Mouse (Mus musculus) midbrain, postnatal 0 days (tissue): ENCODE data around the gene Nckap5. TPM values are rescaled to one million over a fixed set of nuclear protein-coding genes. Genes with fewer than 3 reads are reported as not detected.
"Not testable (repeated sequence)": the region's sequence is repeated elsewhere in the genome, so short reads cannot be mapped to it uniquely, and the experiment has no call there.

Experiments used
- ATAC-seq: fragments of 200-750 bp; cut with Nextera tagmentation; 2 replicates; pipeline ENCODE4 v1.8.0; 2017; ENCODE audit warnings: moderate number of reproducible peaks, mild to moderate bottlenecking, moderate TSS enrichment, moderate library complexity; ENCODE audit not compliant: low FRiP score
- DNase-seq: peaks from one replicate; pipeline ENCODE4 v3.0.0-alpha.2; 2015; ENCODE audit warnings: low spot score
- H3K27ac ChIP-seq: fragments of 300-500 bp; sonication (generic); 2 replicates; pipeline ENCODE4 v1.5.1; 2014; ENCODE audit warnings: low read depth, mild to moderate bottlenecking, low read length, mixed read lengths
- H3K27me3 ChIP-seq: fragments of 300-500 bp; sonication (generic); 2 replicates; pipeline ENCODE4 v1.6.1; 2014; ENCODE audit warnings: low read length, control low read depth, mixed read lengths; ENCODE audit not compliant: insufficient read depth
- H3K36me3 ChIP-seq: fragments of 300-500 bp; sonication (generic); 2 replicates; pipeline ENCODE4 v1.6.1; 2014; ENCODE audit warnings: low read length, control low read depth, mixed read lengths; ENCODE audit not compliant: insufficient read depth
- H3K4me1 ChIP-seq: fragments of 300-500 bp; sonication (generic); 2 replicates; pipeline ENCODE4 v1.6.1; 2014; ENCODE audit warnings: mild to moderate bottlenecking, control low read depth, antibody characterized with exemption, low read length, mixed read lengths; ENCODE audit not compliant: insufficient read depth
- H3K4me2 ChIP-seq: fragments of 300-500 bp; sonication (generic); 2 replicates; pipeline ENCODE4 v1.6.1; 2014; ENCODE audit warnings: low read depth, mild to moderate bottlenecking, low read length, mixed read lengths; ENCODE audit not compliant: poor library complexity, severe bottlenecking
- H3K4me3 ChIP-seq: fragments of 300-500 bp; sonication (generic); 2 replicates; pipeline ENCODE4 v1.5.1; 2014; ENCODE audit warnings: low read depth, mild to moderate bottlenecking, low read length, moderate library complexity
- H3K9ac ChIP-seq: fragments of 300-500 bp; sonication (generic); replicated peaks from 2 replicates; pipeline ENCODE4 v1.6.1; 2014; ENCODE audit warnings: mild to moderate bottlenecking, low read length, moderate library complexity, mixed read lengths; ENCODE audit not compliant: poor library complexity, severe bottlenecking
- H3K9me3 ChIP-seq: fragments of 300-500 bp; sonication (generic); 2 replicates; pipeline ENCODE4 v1.6.1; 2016; ENCODE audit warnings: low read length, control low read depth
- CTCF ChIP-seq: IDR thresholded peaks from 2 replicates; pipeline ENCODE4 v1.5.1; 2016; ENCODE audit warnings: antibody characterized with exemption, mild to moderate bottlenecking
- WGBS: fragments of 180-500 bp; shearing (Covaris S2); extraction: QIAGEN DNeasy Blood & Tissue Kit; methylation state at CpG from one replicate; pipeline ENCODE4 v1.1.7; 2014; 5-methylcytosine and 5-hydroxymethylcytosine counted together
- polyA plus RNA-seq: library from polyadenylated mRNA; unstranded; fragments of >200 nt; fragmentation: Nextera tagmentation; extraction: Ambion mirVana; gene quantifications from 2 replicates; pipeline ENCODE4 v1.2.1, GENCODE M21; 2015
- total RNA-seq: library from RNA; depleted of rRNA; stranded (reverse); fragments of >200 nt; gene quantifications from 2 replicates; pipeline ENCODE4 v1.2.3, GENCODE M21; 2014

Nckap5 gene
- total and polyA plus RNA-seq, 2 experiments from 2014 or later, result 6.3 to 8.7 TPM

DNA sequence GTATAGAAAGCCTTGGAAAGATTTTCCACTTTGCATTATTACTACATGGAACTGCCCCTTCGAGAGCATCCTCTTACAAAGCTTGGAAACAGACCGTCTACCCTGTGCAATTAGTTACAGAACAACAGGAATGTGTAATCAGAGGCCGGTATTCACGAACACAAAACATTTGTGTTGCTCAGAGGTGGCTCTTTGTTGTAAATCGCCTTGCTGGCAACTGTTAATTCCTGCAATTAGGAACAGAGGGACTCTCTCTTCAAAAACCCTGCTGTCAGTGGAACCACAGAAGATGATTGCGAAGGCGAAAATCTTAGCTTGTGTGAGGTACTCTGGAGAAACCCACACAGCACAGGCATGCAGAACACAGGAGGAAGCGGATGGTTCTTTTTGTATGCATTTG lies 710.1 kb downstream of the Nckap5 start:
- H3K4me2 ChIP-seq, result no peak overlapping the region
- no peak overlapping the region for H3K9ac ChIP-seq
- 48% methylated on average over 8 of the region's 8 CpGs for WGBS
- TF ChIP-seq CTCF, result no peak
- H3K27ac ChIP-seq, result no peak overlapping the region
- no peaks in the 10 kb centered on the region for H3K4me1 ChIP-seq
- H3K9me3 ChIP-seq, result no peaks in the 10 kb centered on the region
- no peak for ATAC-seq
- peak; percentile 12 for DNase-seq
- H3K4me3 ChIP-seq, result no peak overlapping the region
- no peaks in the 10 kb centered on the region for H3K27me3 ChIP-seq
- H3K36me3 ChIP-seq, result no peaks in the 10 kb centered on the region

DNA sequence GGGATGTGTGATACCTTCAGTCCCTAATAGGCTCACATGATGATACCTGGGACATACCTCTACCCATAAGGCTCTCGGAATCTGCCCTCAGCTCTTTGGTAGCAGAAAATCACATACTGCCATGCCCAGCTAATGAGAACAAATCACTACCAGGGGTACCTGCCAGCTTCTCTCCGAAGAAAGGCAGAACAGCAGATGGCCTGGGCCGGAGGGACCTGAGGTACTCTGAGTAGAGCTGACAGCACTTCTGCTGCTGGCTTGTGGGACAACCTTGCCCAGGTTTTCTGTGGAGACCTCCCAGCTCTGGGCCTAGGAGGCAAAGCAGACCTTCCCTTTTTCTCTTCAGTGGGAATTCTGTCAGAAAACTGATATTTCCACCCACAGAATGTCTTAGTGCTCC lies 714.6 kb downstream of the Nckap5 start:
- TF ChIP-seq CTCF, result no peak
- ATAC-seq, result no peak
- Histone ChIP-seq H3K9ac (no peak overlapping the region), H3K27me3 (no peaks in the 10 kb centered on the region), H3K36me3 (no peaks in the 10 kb centered on the region), H3K4me2 (no peak overlapping the region), H3K4me3 (no peak overlapping the region), H3K4me1 (no peaks in the 10 kb centered on the region), H3K27ac (no peak overlapping the region), H3K9me3 (no peaks in the 10 kb centered on the region)
- DNase-seq, result peak; percentile 18
- WGBS, result 64% methylated on average over 3 of the region's 3 CpGs

DNA sequence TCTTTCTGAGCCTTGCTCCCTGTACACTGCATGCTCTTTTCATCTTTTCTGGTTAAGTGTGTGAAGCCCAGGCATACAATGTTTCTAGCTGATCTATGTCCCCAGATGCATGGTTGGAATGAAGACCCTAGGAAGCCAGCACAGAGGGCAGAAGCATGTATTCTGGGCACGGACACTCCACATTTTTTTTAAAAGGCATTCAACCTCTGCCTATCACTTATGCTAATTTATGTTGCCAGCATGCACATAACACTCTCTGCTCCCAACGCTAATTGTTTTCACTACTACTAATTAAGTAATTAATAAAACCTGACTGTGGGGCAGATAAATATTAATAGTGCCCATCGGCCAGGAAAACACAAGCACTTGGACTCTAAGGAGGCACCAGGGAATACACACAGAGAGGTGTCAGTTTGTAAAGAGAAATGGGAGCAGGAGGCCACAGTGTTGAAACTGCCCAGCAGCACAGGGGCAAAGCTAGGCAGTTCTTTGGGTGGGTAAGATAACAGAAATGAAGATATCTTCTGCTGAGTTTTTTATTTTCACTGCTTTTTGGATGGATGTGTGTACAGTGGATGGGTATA lies 724.8 kb downstream of the Nckap5 start:
- H3K9me3 ChIP-seq, result no peaks in the 10 kb centered on the region
- no peak overlapping the region for H3K9ac ChIP-seq
- no peak overlapping the region for H3K27ac ChIP-seq
- H3K4me1 ChIP-seq, result no peaks in the 10 kb centered on the region
- no peaks in the 10 kb centered on the region for H3K36me3 ChIP-seq
- no peak overlapping the region for H3K4me3 ChIP-seq
- DNase-seq (no peak), ATAC-seq (no peak)
- 54% methylated on average over 3 of the region's 3 CpGs for WGBS
- no peak overlapping the region for H3K4me2 ChIP-seq
- no peak for TF ChIP-seq CTCF
- H3K27me3 ChIP-seq, result no peaks in the 10 kb centered on the region

DNA sequence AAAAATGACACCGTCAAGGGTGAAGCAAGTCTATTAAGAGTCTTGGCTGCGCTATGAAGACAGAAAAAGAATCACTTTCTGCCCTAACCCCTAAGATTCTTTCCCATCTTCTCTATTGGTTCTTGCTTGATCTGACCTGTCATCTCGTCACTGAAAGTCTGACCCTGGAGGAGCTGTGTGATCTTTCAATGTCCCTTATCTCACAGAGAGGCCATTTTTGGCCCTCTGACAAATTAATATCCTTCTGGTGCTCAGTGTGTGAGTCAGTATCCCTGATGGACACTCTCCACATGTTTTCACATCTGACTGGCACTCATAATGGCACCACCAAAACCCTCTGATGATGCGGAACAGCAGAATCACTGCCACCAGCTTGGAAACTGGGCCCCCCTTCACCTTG lies 736.3 kb downstream of the Nckap5 start:
- no peaks in the 10 kb centered on the region for H3K27me3 ChIP-seq
- H3K9me3 ChIP-seq, result no peaks in the 10 kb centered on the region
- DNase-seq (no peak), ATAC-seq (no peak)
- no peak overlapping the region for H3K4me2 ChIP-seq
- no peak overlapping the region for H3K27ac ChIP-seq
- no peak overlapping the region for H3K4me3 ChIP-seq
- H3K36me3 ChIP-seq, result no peaks in the 10 kb centered on the region
- no peak overlapping the region for H3K9ac ChIP-seq
- H3K4me1 ChIP-seq, result no peaks in the 10 kb centered on the region
- WGBS, result 96% methylated on average over 4 of the region's 4 CpGs
- TF ChIP-seq CTCF, result no peak

DNA sequence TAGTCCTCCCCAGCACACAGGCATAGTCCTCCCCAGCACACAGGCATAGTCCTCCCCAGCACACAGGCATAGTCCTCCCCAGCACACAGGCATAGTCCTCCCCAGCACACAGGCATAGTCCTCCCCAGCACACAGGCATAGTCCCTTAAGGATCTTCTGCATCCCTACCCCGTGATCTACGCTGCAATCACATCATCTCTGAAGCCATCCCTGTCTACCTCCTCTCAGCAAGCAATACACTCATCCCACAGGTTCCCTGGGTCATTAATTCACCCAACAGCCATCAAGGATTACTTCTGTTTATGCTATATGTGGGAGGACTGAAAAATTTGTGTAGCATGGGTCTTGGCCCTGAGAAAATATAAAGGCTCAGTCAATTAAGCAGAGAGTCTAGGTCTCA lies 738.6 kb downstream of the Nckap5 start:
- DNase-seq, H3K4me1 ChIP-seq, H3K9me3 ChIP-seq, H3K4me2 ChIP-seq, H3K27ac ChIP-seq, H3K36me3 ChIP-seq, H3K9ac ChIP-seq, ATAC-seq, H3K27me3 ChIP-seq, H3K4me3 ChIP-seq: not testable (repeated sequence)
- WGBS, result 96% methylated on average over 2 of the region's 2 CpGs

DNA sequence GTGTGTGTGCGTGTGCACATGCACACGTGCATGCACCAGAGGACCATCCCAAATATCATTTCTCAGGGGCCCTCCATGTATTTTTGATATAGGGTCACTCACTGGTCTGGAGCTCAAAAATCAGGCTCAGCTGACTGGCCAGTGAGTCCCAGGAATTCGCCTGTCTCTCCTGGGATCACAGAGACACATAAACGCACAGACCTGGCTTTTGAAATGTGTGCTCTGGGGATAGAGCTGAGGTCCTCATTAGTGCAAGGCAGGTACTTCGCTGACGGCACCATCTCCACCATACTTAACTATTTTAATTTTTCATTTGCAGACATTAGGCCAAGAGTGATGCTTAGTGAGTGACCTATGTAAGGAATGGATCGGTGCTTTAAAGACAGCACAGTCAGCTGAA lies 743.4 kb downstream of the Nckap5 start:
- ATAC-seq, result no peak
- H3K4me2 ChIP-seq, result no peak overlapping the region
- no peaks in the 10 kb centered on the region for H3K4me1 ChIP-seq
- WGBS, result 86% methylated on average over 7 of the region's 7 CpGs
- H3K36me3 ChIP-seq, result no peaks in the 10 kb centered on the region
- H3K9ac ChIP-seq, result no peak overlapping the region
- no peaks in the 10 kb centered on the region for H3K27me3 ChIP-seq
- no peak for DNase-seq
- H3K9me3 ChIP-seq, result no peaks in the 10 kb centered on the region
- TF ChIP-seq CTCF, result no peak
- no peak overlapping the region for H3K27ac ChIP-seq
- H3K4me3 ChIP-seq, result no peak overlapping the region
